Mouse (Mus musculus) embryonic facial prominence, embryonic 13.5 days (tissue): Measurements from ENCODE around the gene Lsm2. TPM values are rescaled to one million over a fixed set of nuclear protein-coding genes. Genes with fewer than 3 reads are reported as not detected.
"Not testable (repeated sequence)": the region's sequence is repeated elsewhere in the genome, so short reads cannot be mapped to it uniquely, and the experiment has no call there.

Experiments
- ATAC-seq: fragments of 200-750 bp; cut with Nextera tagmentation; 2 replicates; pipeline ENCODE4 v1.8.0; 2017; ENCODE audit warnings: low read depth; ENCODE audit not compliant: insufficient number of reproducible peaks, insufficient read depth, low FRiP score, low TSS enrichment
- H3K27ac ChIP-seq: fragments of 300-500 bp; sonication (generic); 2 replicates; pipeline ENCODE4 v1.5.1; 2015; ENCODE audit warnings: moderate library complexity, mild to moderate bottlenecking, inconsistent platforms
- H3K27me3 ChIP-seq: fragments of 300-500 bp; sonication (generic); 2 replicates; pipeline ENCODE4 v1.6.1; 2015; ENCODE audit warnings: mild to moderate bottlenecking, inconsistent platforms
- H3K36me3 ChIP-seq: fragments of 300-500 bp; sonication (generic); 2 replicates; pipeline ENCODE4 v1.6.1; 2015; ENCODE audit warnings: mild to moderate bottlenecking, inconsistent platforms
- H3K4me1 ChIP-seq: fragments of 300-500 bp; sonication (generic); 2 replicates; pipeline ENCODE4 v1.6.1; 2015; ENCODE audit warnings: inconsistent platforms
- H3K4me2 ChIP-seq: fragments of 300-500 bp; sonication (generic); 2 replicates; pipeline ENCODE4 v1.6.1; 2015; ENCODE audit warnings: moderate library complexity, mild to moderate bottlenecking, inconsistent platforms
- H3K4me3 ChIP-seq: fragments of 300-500 bp; sonication (generic); 2 replicates; pipeline ENCODE4 v1.5.1; 2015; ENCODE audit warnings: mild to moderate bottlenecking, inconsistent platforms
- H3K9ac ChIP-seq: fragments of 300-500 bp; sonication (generic); 2 replicates; pipeline ENCODE4 v1.6.1; 2015; ENCODE audit warnings: mild to moderate bottlenecking, inconsistent platforms
- H3K9me3 ChIP-seq: fragments of 300-500 bp; sonication (generic); 2 replicates; pipeline ENCODE4 v1.6.1; 2016; ENCODE audit warnings: inconsistent platforms
- WGBS: fragments of 180-500 bp; shearing (Covaris S2); methylation state at CpG from one replicate; pipeline ENCODE4 v1.1.7; 2015; ENCODE audit warnings: mixed read lengths; 5-methylcytosine and 5-hydroxymethylcytosine counted together
- polyA plus RNA-seq: library from polyadenylated mRNA; unstranded; fragments of >200 nt; fragmentation: Nextera tagmentation; extraction: Ambion mirVana; gene quantifications from 2 replicates; pipeline ENCODE4 v1.2.1, GENCODE M21; 2015

Gene Lsm2
- polyA plus RNA-seq, 1 experiment from 2014 or later, result 227 TPM

- H3K4me1 ChIP-seq, H3K4me2 ChIP-seq, H3K9me3 ChIP-seq, H3K27ac ChIP-seq, ATAC-seq, H3K4me3 ChIP-seq, H3K36me3 ChIP-seq, H3K9ac ChIP-seq: not testable (repeated sequence)
- H3K27me3 ChIP-seq, result peaks cover 28% of the 10 kb centered on the region
- 43% methylated on average over 25 of the region's 37 CpGs for WGBS
These were observed 10.8 kb upstream of the Lsm2 start for GRCm38 (mm10) chr17:34970850-34971249.

- not testable (repeated sequence) for H3K9ac ChIP-seq, H3K27ac ChIP-seq, H3K36me3 ChIP-seq, H3K4me1 ChIP-seq, H3K9me3 ChIP-seq
- Histone ChIP-seq H3K4me3 (peak overlapping the region; percentile 45), H3K4me2 (peak overlapping the region; percentile 80), H3K27me3 (peaks cover 28% of the 10 kb centered on the region)
- ATAC-seq, result peak; percentile 44
- WGBS, result 2% methylated on average over 28 of the region's 43 CpGs
These were observed 10.0 kb upstream of the Lsm2 start for GRCm38 (mm10) chr17:34971694-34972068.

DNA sequence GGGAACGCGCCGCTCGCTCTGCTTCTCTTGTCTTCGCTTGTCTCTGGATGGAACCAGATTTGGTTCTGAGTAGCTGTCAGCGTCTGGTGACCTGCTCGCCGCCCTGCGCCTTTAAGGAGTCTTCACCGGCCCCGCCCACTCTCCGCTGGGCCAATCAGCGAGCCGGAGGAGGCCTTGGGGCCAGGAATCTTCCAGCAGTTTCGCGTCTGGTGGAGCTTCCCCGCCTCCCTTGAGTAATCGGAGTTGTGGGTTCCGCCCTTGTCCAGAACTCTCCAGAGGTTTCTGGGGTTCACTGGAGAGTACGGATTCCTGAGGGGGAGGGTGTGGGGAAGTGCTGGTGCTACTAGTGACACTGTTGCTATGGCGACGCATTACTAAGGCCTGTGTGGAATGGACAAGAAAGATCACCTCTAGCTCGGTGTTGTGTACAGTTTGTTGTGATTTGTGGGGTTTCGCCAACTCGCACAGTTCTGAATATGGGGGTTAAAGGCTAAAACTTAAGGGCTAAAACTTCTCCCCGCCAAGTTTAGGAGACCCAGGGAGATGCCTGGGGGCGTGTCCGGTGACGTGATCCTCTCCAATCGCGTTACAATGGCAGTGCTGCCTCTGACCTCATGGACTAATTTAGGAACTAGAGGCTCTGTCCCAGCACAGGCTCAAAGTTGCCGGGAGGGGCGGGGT, 9.5 kb upstream of the Lsm2 start, which contains the start of the genes Hspa1a and Hspa1l:
Gene Hspa1a (minus strand): TSS at position 88 of the 681 bp plus-strand sequence.
Gene Hspa1l (plus strand): TSS at position 635 of the 681 bp plus-strand sequence.
- peaks cover 28% of the 10 kb centered on the region for H3K27me3 ChIP-seq
- H3K9ac ChIP-seq, result peak within 1 kb of the TSS; percentile 57
- under 1% methylated on average over 31 of the region's 33 CpGs for WGBS
- peak within 1 kb of the TSS; percentile 80 for H3K4me2 ChIP-seq
- peak within 1 kb of the TSS; percentile 45 for H3K4me3 ChIP-seq
- H3K9me3 ChIP-seq, H3K36me3 ChIP-seq, H3K4me1 ChIP-seq: not testable (repeated sequence)
- peak; percentile 93 for ATAC-seq
- peak within 1 kb of the TSS; percentile 55 for H3K27ac ChIP-seq

DNA sequence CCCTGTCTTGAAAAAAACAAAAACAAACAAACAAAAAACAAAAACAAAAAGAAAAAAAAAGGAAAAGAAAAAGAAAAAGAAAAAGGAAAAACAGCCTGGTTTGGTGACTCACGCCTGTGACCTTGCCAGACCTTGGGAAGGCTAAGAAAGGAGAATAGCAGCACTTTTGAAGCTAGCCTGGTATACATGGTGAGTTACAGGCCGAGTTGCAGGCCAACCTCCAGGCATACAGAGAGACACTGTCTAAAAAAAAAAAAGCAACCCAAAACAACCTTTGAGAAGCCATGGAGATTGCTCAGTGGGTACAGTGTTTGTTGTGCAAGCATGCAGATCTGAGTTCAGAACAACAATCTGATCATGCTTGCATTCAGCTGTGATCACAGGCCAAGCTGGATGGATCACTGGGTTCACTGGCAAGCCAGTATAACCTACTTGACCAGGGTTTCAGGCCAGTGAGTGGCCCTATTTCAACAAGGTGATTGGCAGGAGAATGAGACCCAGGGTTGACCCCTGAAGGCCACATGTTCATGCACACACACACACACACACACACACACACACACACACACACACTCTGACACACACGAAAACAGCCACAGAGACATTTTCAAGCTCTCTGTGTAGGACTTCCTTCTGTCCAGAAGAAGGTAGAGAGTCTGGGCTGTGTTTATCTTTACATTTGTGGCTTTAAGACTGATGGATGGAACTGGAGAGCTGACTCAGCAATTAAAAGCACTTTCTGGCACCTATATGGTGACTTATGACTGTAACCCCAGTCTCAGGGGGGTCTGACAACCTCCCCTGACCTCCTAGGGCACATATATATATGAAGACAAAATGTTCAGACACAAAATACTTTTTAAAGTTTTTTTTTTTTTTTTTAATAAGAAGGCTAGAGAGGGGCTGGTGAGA, 5.8 kb upstream of the Lsm2 start:
- WGBS, result 78% methylated on average over 3 of the region's 3 CpGs
- no peak overlapping the region for H3K4me2 ChIP-seq
- ATAC-seq, result no peak
- peaks cover 10% of the 10 kb centered on the region for H3K4me1 ChIP-seq
- H3K9ac ChIP-seq, result no peak overlapping the region
- no peak overlapping the region for H3K4me3 ChIP-seq
- H3K27me3 ChIP-seq, result peaks cover 4% of the 10 kb centered on the region; the same call in 1 of the 2 replicates
- 0 out of 2 replicates have a peak, but pooled peaks cover 2% of the 10 kb centered on the region for H3K36me3 ChIP-seq
- H3K9me3 ChIP-seq, result no peaks in the 10 kb centered on the region
- no peak overlapping the region for H3K27ac ChIP-seq

DNA sequence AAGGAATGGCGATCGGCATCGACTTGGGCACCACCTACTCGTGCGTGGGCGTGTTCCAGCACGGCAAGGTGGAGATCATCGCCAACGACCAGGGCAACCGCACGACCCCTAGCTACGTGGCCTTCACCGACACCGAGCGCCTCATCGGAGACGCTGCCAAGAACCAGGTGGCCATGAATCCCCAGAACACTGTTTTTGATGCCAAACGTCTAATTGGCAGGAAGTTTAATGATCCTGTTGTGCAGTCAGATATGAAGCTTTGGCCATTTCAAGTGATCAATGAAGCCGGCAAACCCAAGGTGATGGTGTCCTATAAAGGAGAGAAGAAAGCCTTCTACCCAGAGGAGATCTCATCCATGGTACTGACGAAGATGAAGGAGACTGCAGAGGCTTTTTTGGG, 4.7 kb upstream of the Lsm2 start:
- WGBS, result 94% methylated on average over 20 of the region's 20 CpGs

GRCm38 (mm10) chr17:34978239-34978638, 3.4 kb upstream of the Lsm2 start:
- H3K9me3 ChIP-seq, result no peaks in the 10 kb centered on the region
- peaks cover 13% of the 10 kb centered on the region for H3K4me1 ChIP-seq
- H3K27ac ChIP-seq, result no peak overlapping the region
- 89% methylated on average over 27 of the region's 27 CpGs for WGBS
- H3K9ac ChIP-seq, result no peak overlapping the region
- no peak overlapping the region for H3K4me3 ChIP-seq
- H3K4me2 ChIP-seq, result no peak overlapping the region
- no peak for ATAC-seq
- 0 out of 2 replicates have a peak, but pooled peaks cover 2% of the 10 kb centered on the region for H3K36me3 ChIP-seq
- peaks cover 4% of the 10 kb centered on the region; the same call in 1 of the 2 replicates for H3K27me3 ChIP-seq

More for the DNA sequence above, 4.7 kb upstream of the Lsm2 start:
- no peak overlapping the region for H3K9ac ChIP-seq
- H3K4me3 ChIP-seq, result no peak overlapping the region
- H3K4me2 ChIP-seq, result no peak overlapping the region
- no peak overlapping the region for H3K27ac ChIP-seq
- H3K4me1 ChIP-seq, result peaks cover 12% of the 10 kb centered on the region
- peaks cover 4% of the 10 kb centered on the region; the same call in 1 of the 2 replicates for H3K27me3 ChIP-seq
- H3K9me3 ChIP-seq, result no peaks in the 10 kb centered on the region
- no peak for ATAC-seq
- H3K36me3 ChIP-seq, result 0 out of 2 replicates have a peak, but pooled peaks cover 2% of the 10 kb centered on the region

GRCm38 (mm10) chr17:34979631-34980030, 2.0 kb upstream of the Lsm2 start:
- Histone ChIP-seq H3K36me3 (0 out of 2 replicates have a peak, but pooled peaks cover 2% of the 10 kb centered on the region), H3K27me3 (no peaks in the 10 kb centered on the region), H3K27ac (no peak overlapping the region), H3K4me2 (no peak overlapping the region), H3K9ac (no peak overlapping the region), H3K4me1 (peaks cover 13% of the 10 kb centered on the region), H3K4me3 (no peak overlapping the region), H3K9me3 (no peaks in the 10 kb centered on the region)
- no peak for ATAC-seq
- 94% methylated on average over 4 of the region's 4 CpGs for WGBS

- Histone ChIP-seq H3K4me3 (peak overlapping the region; percentile 87), H3K9ac (peak overlapping the region; percentile 94), H3K36me3 (peaks cover 11% of the 10 kb centered on the region), H3K27me3 (no peaks in the 10 kb centered on the region), H3K4me2 (peak overlapping the region; percentile 88), H3K9me3 (no peaks in the 10 kb centered on the region), H3K4me1 (peaks cover 13% of the 10 kb centered on the region), H3K27ac (no peak overlapping the region)
- ATAC-seq, result no peak
- WGBS, result 10% methylated on average over 2 of the region's 2 CpGs
These were observed 1.0 kb upstream of the Lsm2 start for GRCm38 (mm10) chr17:34980655-34981054.

- Histone ChIP-seq H3K4me2 (peak overlapping the region; percentile 88), H3K4me1 (peaks cover 13% of the 10 kb centered on the region), H3K9ac (peak overlapping the region; percentile 94), H3K9me3 (no peaks in the 10 kb centered on the region), H3K4me3 (peak overlapping the region; percentile 87), H3K36me3 (peaks cover 20% of the 10 kb centered on the region), H3K27ac (peak overlapping the region; percentile 100), H3K27me3 (no peaks in the 10 kb centered on the region)
- WGBS, result under 1% methylated on average over 15 of the region's 15 CpGs
- no peak for ATAC-seq
These were observed 666 bp downstream of the Lsm2 start for GRCm38 (mm10) chr17:34982328-34982727.

DNA sequence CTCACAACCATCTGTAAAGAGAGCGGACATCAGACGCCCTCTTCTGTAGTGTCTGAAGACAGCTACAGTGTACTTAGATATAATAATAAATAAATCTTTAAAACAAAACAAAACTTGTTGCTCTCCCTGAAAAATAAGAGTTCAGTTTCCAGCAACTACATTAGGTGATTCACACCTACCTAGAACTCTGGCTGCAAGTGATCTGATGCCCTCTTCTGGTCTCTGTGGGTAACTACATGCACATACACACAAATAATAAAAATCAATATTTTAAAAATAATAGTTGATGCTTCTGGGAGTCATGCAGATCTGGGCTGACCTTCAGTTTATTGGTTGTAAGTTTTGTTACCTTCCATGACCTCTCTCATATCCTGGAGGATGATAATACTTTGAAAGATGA, 2.6 kb downstream of the Lsm2 start:
- WGBS, result 76% methylated on average over 2 of the region's 2 CpGs
- no peak for ATAC-seq
- Histone ChIP-seq H3K27me3 (no peaks in the 10 kb centered on the region), H3K4me2 (no peak overlapping the region), H3K27ac (no peak overlapping the region), H3K36me3 (peaks cover 32% of the 10 kb centered on the region), H3K4me1 (peaks cover 13% of the 10 kb centered on the region), H3K9ac (no peak overlapping the region), H3K9me3 (no peaks in the 10 kb centered on the region), H3K4me3 (no peak overlapping the region)

DNA sequence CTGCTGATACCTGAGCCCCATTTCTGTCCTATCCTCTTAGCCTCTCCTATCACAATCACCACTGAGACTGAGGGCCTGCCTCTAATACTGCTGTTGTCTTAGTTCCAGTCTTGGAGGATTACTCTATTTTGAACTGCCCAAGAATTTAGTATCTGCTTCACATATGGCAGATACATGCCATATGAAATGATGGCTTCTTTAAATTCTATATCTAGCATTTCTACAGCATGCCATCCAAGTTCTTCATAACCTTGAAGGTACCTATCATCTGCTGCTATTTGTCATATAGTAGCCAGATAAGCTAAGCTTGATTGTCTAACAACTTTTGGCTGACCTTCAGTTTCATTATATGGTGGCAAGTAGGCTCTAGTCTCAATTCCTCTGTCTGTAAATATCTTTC, 13.1 kb downstream of the Lsm2 start:
- H3K4me1 ChIP-seq, result peaks cover 14% of the 10 kb centered on the region
- no peaks in the 10 kb centered on the region for H3K9me3 ChIP-seq
- ATAC-seq, result no peak
- no peak overlapping the region for H3K9ac ChIP-seq
- no peaks in the 10 kb centered on the region for H3K27me3 ChIP-seq
- no peak overlapping the region for H3K4me2 ChIP-seq
- no peak overlapping the region for H3K4me3 ChIP-seq
- peaks cover 52% of the 10 kb centered on the region for H3K36me3 ChIP-seq
- no peak overlapping the region for H3K27ac ChIP-seq
